Mouse (Mus musculus): ENCODE measurements at regions not wholly inside any gene's neighbourhood (a gene's known extent, or its start where the extent isn't known, plus 50 kb on each side); places are given as distances from the start of the nearest gene placed in this dataset.

GRCm38 (mm10) chr2:170257671-170258235, 109.8 kb upstream of the Zfp217 start:
- no peak for DNase-seq

GRCm38 (mm10) chr2:170255997-170256396, 108.1 kb upstream of the Zfp217 start:
- no peak for DNase-seq

- DNase-seq: no peak
Measured at GRCm38 (mm10) chr2:170255533-170255932, 107.6 kb upstream of the Zfp217 start.

DNA sequence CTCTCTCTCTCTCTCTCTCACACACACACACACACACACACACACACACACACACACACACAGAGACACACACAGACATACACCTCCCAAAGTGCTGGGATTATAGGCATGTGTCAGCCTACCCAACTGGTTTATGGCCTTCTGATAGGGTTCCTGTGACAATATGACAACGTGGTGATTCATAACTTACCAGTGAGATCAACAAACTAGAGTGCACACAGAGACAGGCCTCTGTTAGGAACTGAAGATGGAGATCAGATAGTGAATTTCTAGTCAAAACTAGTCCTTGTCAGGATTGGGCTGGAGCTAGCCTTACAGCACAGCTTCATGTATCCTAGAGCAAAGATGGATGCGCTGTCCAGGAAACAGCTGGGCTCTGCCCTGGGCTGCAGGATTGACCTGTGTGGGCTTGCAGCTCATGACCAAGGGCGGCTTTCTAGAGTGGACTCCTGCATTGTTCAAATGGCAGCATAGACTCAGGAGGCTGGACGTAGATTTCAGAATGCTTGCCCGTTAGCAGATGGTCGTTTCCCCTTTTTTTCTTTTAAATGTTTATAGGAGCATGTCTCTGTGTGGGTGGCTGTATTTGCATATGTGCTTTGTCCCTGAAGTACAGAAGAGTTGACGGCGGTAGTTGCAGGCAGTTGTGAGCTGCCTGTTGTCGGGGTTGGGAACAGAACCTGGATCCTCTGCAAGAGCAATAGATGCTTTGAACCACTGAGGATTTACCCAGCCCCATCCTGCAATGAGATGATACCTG, 106.0 kb upstream of the Zfp217 start:
- DNase-seq: peak in 1 of 2 experiments; percentile 47

DNA sequence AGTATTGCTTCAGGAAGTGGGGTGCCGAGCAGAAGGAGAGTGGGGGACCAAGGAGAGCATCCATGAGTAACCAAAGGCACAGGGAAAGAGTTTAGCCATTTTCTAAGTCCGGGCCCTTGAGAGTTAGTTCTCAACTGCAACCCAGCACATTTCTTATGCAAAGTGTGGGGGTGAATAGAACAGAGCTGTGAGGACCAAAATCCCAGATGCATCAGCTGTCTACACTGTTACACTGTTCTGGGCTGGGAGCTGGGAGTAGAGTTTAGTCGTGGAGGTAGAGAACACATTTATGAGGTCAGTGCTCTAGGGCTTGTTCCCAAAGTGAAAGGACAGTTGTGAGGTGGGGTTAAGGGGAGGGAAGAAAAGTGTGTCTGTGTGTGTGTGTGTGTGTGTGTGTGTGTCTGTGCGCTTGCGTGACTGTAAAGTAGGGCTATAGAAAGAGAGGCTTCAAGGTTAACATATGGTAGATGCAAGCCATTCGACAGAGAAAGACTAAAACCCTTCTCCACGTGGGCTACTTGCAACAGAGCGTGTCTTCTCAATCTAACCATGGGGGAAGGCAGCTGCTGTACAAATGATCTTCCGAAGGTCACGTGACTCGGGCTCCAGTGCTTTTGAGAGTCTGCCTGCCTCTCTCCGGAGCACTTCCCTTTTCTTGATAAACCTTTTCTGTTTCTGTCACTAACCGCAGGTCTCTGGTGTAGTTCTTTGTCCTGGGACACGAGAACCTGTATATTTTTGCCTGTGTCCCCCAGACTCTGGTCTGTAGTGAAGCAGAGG, 104.5 kb upstream of the Zfp217 start:
- DNase-seq: peak; percentile 32 to 62

- DNase-seq: no peak
Measured at GRCm38 (mm10) chr2:170250680-170251079, 102.8 kb upstream of the Zfp217 start.

DNA sequence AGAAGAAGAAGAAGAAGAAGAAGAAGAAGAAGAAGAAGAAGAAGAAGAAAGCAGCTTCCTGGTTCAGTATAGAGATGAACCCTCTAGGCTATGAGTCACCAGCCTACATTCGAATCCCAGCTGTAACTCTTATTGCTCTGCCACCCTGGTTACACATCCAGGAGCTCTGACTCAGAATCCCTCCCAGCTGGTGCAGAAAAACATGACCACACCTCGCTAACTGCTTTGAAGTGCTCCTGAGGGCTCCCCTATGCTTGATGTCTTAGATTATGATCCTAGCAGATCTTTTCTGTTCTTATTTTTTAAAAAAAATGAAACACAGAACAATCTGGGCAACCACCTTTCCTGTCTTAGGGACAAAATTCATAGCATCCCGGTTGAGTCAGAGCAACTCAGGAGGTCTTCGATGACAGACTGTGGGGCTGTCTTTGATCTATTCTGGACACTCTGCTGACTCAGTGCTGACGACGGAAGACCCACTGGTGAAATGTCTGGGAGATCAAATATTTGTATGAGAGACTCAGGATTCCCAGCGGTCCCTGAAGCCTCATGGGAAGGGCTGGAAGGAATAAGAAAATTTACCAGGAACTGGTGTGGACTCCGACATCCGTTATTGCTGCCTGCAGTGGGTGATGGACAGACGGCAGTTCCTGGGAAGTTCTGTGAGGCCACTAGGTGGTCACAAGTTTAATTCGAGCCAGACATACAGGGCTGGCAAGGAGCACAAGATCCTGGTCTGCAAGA, 100.0 kb upstream of the Zfp217 start:
- no peak for DNase-seq

DNA sequence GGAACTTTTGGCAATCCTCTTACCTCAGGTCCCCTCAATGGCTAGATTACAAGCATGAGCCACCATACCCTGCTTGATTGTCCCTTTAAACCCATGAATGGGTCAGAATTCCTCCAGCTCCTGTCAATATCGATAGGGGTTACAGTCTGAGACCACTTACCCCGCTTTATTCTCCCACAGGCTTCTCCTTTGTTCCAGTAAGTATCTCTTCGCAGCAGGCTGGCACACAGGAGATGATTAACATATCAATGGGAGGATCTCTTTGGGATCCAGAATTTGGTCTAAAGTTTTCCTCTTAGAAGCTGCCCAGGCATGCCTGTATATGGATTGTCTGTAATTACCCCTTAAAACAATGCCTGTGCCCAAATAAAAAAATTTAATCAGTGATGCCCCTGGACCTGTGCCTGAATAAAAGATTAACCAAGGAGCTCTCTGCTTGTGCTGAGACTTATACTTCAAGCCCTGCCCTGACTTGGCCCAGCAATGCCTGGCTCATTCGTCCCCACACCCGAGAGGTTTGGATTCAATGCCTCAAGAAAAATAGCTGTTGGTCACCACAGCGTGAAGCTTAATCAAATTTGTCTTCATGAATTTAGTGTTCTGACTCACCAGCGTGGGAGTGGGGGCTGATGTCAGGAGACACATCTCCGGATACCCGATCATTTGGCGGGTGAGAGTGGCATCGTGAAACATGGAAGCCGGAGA, 97.9 kb upstream of the Zfp217 start:
- peak in 1 of 2 experiments; percentile 35 for DNase-seq

- no peak for DNase-seq
Measured at GRCm38 (mm10) chr2:170244108-170244507, 96.2 kb upstream of the Zfp217 start.

GRCm38 (mm10) chr2:170237959-170238358, 90.1 kb upstream of the Zfp217 start:
- DNase-seq: no peak

DNA sequence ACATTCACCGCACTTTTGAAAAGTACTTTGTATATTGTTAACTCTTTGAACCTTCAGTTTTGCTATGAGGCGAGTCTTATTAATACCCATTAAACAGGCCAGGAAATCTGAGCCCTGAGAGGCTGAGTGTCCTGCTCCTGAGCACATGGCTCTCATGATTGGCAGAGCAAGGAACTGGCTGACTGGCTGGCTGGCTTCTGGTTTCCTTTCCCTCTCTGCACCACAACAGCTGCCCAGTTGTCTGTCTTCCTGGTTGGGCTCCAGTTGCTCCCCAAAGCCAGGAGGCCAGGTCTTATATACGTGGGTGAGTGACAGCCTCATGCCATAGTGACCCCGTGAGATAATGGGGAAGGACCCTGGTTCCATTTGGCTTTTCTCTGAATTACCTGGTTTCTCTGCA, 85.5 kb upstream of the Zfp217 start:
- no peak for DNase-seq

DNA sequence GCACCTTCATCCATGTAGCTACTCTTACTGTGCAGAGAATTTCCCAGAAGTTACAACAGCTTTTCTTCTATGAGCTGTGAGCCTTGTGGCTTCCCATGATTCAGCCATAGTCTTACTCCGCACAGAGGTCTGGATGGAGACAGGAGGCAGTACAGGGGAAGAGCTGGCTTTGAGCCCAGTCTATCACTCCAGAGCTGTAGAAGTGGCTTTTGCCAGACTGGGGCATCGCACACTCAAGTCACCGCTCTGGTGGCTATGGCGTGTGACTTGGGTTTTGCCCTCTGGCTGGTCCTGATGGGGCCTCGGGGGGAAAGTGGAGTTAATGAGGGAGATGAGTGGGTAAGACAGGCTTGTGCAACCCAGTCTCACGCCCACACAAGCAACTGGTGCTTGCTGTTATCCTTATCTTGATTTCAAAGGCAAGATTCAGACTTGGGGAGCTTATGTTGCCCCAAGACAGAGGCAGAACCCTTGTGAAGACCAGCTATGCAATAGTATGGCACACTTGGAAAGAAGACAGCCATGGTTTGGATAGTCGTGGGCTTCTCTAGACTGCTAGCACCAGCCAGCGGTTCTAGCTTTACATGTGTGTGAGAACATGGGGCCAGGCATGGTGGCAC, 81.7 kb upstream of the Zfp217 start:
- DNase-seq: no peak

- no peak for DNase-seq
Measured at GRCm38 (mm10) chr2:170228318-170228994, 80.6 kb upstream of the Zfp217 start.

GRCm38 (mm10) chr2:170223872-170224271, 76.0 kb upstream of the Zfp217 start:
- no peak for DNase-seq

- DNase-seq: peak; percentile 42 to 60
Measured at GRCm38 (mm10) chr2:170222819-170223218, 74.9 kb upstream of the Zfp217 start.

- peak in 1 of 2 experiments; percentile 34 for DNase-seq
Measured at GRCm38 (mm10) chr2:170221994-170222535, 74.2 kb upstream of the Zfp217 start.

DNA sequence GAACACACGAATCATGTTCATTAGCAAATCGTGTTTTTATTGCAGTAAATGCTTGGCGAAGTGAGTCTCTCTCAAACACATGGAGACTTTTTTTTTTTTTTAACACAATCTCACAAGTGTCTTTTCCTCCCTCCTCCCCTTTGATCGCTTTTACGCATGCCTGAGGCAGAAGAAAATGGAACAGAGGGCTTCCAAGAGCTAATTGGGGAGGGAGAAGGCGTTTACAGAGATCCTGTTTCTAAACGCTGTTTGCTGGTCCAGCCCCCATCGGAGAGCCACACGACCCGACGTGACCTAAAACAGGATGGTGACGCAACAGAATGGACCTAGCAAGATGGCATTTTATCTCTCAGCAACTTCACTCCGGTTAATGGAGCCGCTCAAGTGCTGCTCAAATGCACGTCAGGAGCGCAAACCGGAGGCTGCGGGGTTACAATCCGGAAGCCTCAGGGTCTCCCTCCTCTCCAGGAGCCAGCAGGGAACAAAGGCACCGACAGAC, 73.0 kb upstream of the Zfp217 start:
- DNase-seq: peak; percentile 58 to 69

DNA sequence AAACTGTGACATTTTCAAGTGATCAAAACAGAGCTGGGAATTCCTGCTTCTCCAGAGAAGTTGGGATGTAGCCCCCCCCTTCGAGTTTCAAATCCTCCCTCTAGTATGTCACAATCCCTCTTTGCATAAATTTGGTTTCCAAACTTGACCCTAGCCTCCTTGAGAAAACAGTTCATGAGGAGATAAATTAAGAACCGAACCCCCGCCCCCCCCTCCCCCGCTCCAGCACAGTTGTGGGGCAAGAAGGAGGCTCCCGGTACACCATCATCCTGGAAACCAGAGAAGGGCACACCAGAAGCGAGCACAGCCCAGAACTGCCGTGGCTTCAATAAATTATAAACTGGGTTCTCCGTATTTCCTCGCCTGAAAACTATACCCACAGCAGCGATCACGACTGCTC, 72.5 kb upstream of the Zfp217 start:
- DNase-seq: no peak

DNA sequence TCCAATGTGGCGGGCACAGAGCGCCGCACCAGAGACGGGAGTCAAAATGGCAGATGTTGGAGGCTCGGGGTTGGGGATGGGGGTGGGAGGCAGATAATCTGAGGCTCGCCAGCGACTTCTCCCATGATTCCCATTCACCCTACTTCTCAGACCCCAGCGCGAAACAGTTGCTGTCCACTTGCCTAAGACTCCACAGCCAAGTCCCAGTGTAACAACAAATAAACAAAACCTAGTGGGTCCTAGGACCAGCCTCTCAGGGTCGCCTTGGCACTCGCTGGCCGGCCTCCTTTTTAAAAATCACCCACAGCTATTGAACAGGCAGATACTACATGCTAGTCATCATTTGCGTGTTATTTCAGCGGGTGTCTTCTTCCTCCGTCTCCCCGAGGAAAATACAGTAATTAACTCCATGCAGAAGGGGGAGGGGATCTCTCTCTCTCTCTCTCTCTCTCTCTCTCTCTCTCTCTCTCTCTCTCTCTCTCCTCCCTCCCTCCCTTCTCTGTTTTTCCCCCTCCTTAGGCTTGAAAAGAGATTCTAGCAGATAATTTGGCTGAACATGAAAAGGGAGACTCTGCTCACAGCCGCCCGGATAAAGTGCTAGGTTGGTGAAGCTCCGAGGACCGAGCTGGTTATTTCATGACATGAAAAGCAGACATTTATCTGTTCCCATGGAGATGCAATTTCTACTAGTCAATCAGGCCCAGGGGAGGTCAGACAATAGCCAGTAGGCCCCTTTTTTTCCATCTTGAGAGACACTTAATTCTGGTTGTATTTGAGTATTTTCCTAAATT, 71.9 kb upstream of the Zfp217 start:
- peak; percentile 28 to 53 for DNase-seq

DNA sequence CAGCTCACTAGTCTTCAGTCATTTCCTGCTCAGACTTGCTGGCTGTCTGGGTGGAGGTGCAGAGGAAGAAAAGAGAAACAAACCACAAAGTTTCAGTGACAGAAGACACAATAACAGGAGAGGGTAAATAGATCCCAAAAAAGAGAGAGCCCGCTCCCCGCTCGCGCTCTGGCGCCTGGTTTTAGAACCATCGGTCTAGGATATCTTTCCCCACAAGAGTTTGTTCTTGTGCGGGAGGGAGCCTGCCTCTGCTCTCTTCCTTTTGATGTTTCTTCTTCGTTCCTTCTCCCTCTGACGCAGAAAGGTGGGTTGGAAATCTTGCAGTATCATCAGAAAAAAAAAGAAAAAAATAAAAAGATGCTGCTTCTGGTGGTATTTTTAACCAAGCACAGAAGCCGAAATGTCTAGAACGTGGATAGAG, 71.3 kb upstream of the Zfp217 start:
- DNase-seq: peak; percentile 27 to 42
